Mouse (Mus musculus) T-cell, adult 2 months (primary cell): ENCODE measurements at regions not wholly inside any gene's neighbourhood (a gene's known extent, or its start where the extent isn't known, plus 50 kb on each side); places are given as distances from the start of the nearest gene placed in this dataset.

Experiments
- DNase-seq: peaks from one replicate; pipeline ENCODE4 v3.0.0; 2022; ENCODE audit warnings: low spot score

DNA sequence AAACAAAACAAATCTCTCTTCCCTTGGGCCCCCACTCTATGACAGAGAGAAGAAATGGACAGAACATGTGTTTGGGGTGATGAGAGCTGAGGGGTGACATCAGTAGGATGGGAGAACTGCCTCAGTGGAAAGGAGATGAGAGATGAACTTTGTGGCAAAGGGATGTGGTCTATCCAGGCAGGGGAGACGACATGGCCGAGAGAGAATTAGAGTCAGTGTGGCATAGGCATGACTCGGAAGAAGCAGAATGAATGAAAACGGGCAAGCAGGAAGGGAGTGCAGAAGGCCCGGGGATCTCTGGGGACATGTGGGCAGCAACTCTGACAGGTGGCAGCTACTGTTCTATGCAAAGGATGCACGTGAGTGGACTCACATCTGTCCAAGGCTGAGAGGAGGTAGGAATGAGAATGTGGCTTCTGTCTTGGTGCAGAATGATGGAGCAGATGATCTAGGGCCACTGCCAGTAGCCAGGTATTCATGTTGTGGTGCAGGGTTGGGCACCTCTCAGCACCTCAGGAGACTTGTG lies 113.4 kb downstream of the Ets2 start:
- DNase-seq, result peak; percentile 63

DNA sequence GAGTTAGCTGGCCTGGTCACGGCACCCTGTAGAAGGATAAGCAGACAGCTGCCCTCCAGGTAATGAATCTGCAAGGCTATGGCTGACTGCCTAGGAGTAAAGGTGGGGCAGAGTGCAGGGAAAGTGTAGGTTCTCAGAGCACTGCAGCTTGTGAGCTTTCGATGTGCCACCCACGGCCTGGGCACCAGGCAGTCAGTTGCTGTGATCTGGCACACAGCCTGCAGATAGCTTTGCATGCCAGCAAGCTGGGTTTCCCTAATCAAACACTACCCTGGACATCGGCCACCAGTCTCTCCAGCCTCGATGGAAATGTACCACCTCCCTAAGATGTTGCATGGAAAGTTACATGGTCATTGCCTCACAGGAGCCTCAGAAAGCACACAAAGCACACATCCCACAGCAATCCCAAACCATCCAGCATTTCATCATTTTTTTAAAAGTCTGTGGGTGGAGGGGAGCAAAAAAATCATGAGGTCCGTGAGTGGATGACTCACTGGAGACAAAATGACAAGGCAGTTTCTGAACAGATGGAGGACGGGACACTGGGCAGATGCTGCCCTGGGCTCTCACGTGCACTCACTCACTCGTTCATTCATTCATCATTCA lies 112.7 kb downstream of the Ets2 start:
- DNase-seq, result peak; percentile 26

DNA sequence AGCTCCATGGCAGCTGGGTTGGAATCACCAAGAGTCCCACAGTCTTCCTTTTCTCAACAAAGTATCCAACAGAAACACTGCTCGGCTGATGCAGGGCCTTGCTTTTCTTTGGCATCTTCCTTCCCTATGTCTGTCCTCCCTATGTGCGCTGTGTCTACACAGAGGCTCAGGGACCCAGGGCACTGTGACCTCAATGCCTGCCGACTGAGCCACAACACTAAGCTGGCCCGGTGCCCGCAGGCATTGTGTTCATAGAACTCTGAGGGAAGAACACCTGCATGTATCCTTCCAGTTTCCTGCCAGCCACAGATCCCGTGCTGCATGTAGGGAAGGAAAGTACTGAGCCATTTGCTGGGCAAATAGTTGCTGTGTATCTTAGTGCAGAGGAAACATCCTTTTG lies 109.2 kb downstream of the Ets2 start:
- DNase-seq, result peak; percentile 34

DNA sequence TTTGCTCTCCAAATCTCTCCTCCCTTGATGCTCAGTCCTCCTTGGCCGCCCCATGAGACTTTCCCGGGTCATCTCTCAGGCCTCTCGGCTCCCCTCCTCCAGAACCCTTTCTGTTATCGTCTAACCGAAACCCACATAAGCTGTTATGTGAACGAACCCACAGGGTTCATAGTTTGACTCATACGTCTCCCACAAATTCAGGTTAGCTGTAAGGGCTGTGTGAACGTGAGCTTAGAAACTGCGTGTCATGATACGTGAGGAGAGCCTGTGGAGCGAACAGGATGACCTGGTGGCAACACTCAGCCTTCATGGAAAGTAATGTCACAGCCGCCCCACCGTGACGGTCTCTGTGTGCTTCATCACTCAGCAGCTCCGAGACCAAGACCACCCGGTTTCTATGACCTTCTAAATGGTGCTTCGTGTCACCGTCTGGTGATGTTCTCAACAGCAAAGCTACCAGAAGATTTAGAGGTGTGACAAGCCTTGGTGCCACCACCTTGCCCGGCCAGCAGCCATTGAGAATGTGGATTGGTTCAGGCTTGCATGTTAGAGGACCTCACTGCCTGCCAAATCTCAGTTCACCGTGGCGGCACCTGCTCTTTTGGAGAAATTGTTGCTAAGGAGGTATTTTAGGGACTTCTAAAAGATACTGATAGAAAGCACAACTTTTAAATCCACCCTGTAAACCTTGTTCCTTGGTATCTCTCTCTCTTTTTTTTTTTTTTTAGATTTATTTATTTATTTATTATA lies 107.4 kb downstream of the Ets2 start:
- no peak for DNase-seq

DNA sequence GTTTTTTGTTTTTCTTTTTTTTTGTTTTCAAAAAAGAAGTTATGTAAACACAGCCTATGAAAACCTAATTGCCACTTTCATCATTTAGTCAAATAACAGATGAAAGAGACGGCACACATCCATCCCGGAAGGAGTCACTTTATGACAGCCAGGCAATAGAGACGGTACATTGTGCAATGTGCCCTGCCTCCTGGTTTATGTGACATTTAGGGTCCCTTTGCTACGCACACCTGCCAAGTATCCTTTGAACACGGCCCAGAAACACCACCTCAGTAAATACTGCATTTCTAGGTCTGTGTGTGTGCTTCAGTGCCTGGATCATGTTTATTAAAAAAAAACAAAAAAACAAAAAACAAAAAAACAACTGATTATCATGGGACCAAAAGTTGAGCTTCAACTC lies 104.6 kb downstream of the Ets2 start:
- DNase-seq, result no peak

DNA sequence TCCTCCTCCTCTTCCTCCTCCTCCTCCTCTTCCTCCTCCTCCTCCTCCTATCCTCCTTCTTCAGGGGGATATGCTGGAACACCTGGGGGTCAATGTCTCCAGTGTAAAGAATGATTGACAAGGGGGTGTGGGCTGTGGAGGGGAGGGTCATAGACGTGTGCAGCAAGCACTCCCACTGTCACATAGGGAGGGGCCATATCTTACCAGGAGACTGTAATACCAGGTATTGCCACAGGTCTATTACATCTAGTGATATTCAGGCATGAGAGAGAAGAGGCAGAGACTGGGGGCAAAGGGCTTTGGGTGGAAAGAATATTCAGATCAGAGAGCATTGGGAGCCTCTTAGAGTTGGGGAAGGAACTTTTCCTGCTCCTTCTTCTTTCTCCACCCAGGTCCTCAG lies 102.3 kb downstream of the Ets2 start:
- no peak for DNase-seq

DNA sequence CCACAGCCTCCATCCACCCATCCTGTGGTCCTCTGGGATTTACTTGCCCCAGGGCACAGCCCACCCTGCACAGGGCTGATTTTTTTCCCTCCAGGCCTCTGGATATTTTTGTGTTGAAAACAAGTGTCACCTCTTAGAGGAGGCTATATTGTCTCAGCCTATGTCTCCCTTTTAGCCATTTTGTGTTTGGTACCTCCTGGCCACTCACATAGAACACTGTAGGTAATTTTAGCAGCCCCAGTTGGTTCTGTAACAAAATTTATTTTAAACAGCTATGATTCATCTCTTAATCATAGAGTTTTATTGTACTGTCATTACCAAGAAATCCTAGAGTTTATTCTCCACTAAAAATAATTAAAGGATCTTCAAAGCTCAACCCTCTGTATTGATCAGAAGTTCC lies 100.8 kb downstream of the Ets2 start:
- no peak for DNase-seq

DNA sequence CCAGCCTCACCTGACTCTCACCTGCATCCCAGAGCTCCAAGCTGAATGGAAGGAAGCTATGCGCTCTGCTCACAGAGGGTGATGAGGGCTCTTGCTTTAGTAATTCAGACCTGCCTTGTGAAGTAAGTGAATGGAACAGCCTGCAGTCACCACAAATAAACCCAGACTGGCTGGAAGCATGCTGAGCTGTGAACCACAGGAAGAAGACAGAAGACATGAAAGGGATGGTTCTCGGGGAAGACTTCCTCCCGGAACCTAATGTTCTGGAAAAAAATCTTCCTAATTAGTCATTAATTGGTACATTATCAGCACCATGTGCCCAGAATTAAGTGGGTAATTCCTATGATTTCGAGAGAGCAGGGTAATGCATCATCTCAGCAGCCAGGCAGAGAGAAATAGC lies 100.3 kb downstream of the Ets2 start:
- no peak for DNase-seq

DNA sequence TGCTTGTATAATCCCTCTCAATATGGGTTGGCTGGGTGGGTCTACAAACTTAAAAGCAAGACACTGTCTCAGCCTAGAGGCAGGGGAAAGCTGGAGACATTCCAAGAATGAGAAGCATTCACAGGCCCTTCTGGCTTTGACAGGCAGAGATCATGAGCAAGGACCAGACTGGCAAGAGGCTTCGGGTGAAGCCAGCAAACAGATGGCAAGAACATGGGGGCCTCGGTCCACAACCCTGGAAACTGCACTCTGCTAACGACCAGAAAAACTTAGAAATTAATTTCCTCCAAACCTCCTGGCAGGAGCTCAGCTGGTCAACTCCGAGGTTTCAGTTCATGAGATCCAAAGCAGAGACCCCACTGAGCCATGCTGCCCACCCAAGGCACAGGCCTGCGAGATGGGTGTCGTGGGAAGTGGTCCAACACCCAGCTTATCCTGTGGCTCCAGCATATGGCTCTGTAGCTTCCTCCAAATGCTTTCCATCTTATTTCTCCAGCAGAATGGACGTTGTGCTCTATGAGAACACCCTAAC lies 99.1 kb downstream of the Ets2 start:
- no peak for DNase-seq

DNA sequence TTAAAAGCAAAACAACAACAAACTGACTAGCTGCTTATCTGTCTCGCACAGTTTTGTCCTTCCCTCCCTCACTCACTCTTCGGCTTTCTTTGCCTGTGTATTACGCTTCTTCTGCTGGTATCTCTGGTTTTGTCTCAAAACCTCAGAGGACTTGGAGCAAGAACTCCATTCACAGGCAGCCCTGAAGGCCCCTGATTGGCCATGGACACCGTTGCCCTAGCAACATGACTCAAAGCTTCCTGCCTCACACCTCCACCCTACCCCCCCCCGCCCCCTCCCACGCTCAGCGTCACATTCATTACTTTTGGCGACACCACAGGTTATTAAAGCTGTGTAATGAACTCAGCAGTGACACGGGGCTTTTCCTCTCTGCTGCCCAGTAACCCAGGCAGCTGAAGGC lies 96.7 kb downstream of the Ets2 start:
- peak; percentile 82 for DNase-seq

DNA sequence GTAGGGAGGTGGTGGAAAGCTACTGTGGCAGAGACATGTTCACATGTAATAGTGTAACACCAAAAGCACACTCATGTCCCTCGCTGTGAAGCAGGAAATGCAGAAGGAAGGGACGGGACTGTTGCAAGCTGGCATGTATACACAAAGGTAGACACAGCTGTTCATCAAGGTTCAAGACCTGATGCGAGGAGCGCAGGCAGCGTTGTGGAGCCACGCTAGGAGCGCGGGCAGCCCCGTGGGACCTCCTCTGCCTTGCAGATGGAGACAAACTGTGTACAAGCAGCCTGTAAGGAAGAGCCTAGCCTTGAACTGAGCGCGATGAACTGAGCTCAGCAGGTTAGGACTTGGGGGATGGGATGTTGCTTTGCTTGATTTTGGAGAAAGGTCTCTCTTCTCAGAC lies 96.2 kb downstream of the Ets2 start:
- no peak for DNase-seq

DNA sequence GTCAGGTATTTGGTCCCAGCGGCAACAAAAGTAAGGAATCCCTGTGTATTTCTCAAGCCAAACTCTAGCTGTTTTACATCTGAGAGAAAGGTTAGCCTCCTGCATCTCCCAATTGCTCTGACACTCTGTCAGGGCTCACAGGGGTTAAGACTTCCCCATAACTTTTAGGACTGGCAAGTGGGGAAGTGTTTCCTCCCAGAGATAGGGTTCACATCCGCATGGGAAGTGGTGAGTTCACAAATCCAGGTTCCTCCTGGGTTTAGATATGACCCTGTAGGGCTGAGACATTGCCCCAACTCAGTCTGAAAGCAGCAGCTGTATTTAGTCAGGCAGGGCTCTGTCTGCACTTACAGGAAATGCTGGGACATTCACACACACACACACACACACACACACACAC lies 95.3 kb downstream of the Ets2 start:
- no peak for DNase-seq

DNA sequence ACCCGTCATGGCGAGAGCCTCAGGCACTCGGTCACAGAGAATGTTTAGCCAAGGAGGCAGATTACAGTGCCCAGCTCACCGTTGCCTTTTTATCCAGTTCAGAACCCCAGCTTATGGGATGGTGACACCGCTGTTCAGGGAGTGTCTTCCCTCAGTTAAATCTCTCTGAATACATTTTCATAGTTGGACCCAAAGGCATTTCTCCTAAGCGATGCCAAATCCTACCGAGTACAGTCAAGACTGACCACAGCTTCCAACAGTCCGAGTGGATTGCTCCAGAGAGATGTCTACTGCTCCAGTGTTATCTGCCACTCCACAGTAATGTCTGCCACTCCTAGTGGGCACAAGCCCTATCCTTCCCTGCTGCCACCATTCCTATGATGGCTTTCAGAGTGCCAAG lies 93.0 kb downstream of the Ets2 start:
- no peak for DNase-seq

DNA sequence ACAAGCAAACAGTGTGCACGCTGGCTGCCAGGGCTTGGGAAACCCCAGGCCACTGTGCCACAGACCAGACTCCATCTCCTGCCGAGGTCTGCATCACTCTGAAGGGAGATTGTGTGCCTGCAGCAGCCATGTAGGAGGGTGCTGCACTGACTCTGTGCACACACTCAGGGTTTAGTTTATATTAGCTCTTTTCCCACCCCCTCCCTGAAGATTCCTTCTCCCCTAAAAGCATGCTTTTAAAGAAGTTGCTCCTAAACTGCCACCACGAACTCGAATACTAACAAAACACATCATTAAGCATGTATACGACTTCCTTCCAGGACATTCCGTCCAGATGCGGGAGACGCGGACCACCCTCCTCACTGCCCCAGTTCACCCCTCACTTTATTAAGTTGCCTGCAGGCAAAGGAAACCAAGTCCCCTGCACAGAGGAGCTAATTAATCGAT lies 92.4 kb downstream of the Ets2 start:
- no peak for DNase-seq

DNA sequence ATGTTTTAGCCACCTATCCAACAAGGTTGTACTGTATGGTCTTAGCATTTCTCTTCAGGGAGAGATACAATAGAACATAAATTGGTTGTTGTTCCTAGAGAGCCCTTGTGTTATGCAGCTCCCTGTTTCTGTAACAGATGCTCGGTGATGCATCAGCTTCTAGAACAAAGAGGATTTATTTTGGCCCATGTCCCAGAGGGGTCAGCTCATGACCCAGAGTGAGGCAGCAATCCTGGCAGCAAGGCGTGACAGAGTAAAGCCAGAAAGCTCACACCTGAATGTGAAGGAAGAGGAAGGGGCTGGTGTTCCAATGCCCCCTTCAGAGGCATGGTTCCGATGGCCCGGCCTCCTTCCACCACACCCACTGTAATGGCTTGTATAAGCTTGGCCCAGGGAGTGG lies 88.8 kb downstream of the Ets2 start:
- DNase-seq, result no peak

DNA sequence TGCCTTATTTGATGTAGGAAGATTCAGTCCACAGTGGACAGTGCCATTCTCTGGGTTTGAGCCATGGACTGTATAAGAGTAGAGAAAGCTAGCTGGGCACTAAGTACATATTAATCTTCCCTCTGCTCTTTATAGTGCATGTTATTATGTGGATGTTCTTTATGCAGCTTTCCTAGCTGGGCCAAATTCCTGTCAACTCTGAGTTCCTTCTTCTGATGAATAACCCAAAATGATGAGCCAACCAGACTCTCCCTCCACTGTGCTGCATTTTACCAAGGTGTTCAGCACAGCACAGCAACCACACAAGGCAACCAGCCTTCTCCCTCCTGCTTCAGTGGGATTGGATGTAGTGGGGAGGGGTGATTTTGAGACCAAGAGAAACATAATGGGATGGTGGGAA lies 87.7 kb downstream of the Ets2 start:
- no peak for DNase-seq

DNA sequence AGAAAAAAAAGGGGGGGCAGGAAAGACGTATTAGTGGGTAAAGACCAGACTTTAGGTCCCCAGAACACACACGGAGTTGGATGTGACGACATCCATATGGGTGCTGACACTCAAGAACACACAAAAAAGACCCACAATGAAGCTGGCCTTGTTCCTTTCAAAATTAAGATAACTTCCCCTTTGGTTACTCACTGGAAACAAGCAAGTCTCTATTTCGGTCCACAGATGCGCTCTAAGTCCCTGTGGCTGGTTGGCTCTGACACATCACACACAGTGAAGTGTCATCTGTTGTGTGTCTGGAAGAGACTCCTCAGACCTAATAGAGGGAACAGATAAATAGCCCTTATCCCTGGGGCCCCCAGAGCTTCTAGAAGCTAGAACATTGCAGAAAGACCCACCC lies 79.8 kb downstream of the Ets2 start:
- no peak for DNase-seq

DNA sequence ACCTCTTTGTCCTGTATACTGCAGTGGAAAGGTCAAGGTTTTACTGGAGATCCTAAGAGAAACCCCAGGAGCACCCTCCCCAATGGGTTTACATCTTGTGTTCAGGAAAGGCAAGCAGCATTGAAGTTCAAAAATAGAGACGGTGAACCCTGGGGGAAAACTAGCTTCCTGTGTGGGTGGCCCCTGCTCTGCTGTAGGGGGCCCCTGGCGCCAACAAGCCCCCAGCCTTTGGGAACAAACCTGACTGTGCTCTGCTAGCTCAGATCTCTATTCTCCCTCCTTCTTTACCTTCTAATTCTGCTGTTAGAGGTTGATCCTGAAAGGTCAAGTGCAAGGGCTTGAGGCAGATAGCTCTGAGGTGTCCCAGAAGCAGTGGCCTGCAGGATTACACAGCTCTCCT lies 78.6 kb downstream of the Ets2 start:
- DNase-seq, result no peak

DNA sequence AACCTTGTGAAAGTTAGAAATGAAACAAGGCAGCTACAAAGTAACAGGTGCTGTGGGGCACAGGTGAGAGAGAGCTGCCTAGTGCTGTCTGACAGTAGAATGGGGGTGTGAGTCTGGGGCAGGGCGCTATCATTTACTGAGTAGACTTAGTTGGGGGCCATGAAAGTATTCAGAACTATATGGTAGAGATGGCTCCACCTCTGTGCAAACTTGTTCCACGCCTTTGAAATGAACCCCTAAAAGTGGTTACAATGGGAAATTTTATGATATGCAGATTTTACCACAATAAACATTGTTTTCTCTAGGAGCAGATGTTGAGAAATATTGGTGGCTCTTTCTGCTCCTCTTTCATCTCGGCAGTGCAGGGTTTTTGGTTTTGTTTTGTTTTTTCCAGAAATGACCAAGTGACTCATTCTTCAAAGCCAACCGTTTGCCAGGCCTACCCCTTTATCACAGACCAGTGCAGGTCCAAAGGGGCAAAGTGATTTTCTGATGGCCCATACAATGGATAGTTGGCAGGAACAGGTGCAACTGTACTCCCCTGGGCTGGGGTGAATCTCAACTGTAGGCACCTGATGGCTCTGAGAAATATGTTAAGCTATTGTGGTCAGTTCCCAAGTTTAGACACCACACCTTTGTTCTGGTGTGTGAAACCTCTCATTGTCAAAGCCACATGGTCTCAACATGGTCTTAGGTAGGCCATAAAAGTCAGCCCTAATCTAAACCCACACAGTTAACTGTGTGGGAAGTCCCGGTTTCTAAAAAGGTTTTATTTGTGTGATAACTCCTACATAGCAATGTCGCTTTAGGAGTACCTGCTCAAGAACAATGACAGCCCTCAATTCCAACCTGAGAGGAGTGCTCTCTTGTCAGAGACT lies 77.2 kb downstream of the Ets2 start:
- DNase-seq, result peak; percentile 18

DNA sequence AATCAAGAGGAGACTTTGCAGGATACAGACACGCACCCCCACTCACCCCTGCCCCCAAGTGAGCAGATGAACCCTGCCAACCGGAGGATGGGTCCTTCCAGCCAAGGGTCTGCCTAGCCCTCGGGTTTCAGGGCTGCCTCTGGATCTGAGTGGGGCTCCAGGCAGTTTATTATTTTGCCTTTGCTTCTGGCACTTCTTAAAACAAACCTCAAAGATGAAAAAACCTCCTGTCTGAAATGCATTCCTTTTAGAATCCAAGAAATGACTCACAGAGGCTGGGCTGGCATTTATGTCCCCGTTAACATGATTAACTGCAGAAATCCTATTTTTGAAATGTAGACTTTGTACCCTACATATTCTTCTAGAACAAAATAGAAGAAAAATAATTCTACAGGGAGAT lies 76.3 kb downstream of the Ets2 start:
- no peak for DNase-seq

DNA sequence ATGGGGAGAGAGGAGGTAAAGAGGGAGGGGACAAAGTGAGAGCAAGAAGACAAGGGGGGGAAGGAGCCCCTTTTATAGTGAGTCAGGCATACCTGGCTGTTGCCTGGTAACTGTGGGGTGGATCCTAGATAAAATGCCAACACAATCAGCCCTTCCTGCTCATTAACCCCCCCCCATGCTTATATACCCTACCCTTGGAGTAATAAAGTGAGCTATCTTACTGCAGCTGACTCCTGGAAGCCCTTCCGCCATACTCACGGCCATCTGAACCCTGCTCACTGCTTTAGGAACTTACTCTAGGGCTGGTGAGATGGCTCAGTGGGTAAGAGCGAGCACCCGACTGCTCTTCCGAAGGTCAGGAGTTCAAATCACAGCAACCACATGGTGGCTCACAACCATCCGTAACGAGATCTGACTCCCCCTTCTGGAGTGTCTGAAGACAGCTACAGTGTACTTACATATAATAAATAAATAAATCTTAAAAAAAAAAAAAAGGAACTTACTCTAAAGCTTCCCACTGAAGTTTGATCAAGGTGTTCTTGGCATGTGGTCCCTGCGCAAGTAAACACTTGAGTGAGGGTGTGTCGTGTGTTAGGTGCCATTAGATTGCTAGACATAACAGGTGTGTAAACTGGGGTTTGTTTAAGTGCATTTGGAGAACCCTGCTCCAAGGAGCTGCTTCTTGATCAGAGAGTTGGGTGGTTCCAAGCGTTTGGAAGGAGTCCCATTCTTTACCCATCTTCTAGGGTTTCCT lies 74.9 kb downstream of the Ets2 start:
- no peak for DNase-seq

DNA sequence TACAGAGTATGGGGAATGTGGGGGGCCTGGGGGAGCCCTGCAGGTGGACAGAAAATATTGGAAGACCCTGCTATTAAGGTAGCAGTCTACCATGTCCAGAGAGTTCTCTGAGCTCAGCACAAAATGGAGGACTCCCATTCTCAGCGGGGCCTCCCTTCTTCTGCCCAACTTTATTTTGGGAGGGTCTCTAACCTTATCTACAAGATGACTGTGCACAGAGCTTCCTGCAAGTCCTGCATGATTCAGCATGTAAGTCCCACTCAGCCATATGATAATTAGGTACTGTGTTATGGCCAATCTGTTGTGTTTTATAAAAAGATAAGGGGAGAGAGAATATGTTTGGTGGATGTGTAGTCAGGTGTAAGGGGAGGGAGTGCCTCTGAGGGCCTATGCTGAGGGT lies 74.1 kb downstream of the Ets2 start:
- DNase-seq, result no peak
